Mouse (Mus musculus) erythroblast, embryonic 14.5 days (primary cell): Measurements from ENCODE around the gene Hoxa7.

Experiments used
- GATA1 ChIP-seq: IDR thresholded peaks from 2 replicates; pipeline ENCODE4 v1.6.1; 2012; ENCODE audit warnings: low read length, inconsistent platforms, mixed read lengths
- TAL1 ChIP-seq: IDR thresholded peaks from 3 replicates; pipeline ENCODE4 v1.6.1; 2012; ENCODE audit warnings: low read length, inconsistent platforms, mixed read lengths

- TF ChIP-seq TAL1 (no peak), GATA1 (no peak)
Observed at GRCm38 (mm10) chr6:52189172-52189591, 32.5 kb downstream of the Hoxa7 start.
